Mouse (Mus musculus) lung, postnatal 0 days (tissue): ENCODE data around the gene Nck2. TPM values are rescaled to one million over a fixed set of nuclear protein-coding genes. Genes with fewer than 3 reads are reported as not detected.
A peak's percentile ranks its signal among the peaks of the same experiment; 100 is the strongest.

Experiments
- ATAC-seq: fragments of 200-750 bp; cut with Nextera tagmentation; 2 replicates; pipeline ENCODE4 v1.8.0; 2017; ENCODE audit warnings: moderate library complexity
- DNase-seq: peaks from one replicate; pipeline ENCODE4 v3.0.0-alpha.2; 2016; ENCODE audit warnings: low spot score
- H3K27ac ChIP-seq: fragments of 300-500 bp; sonication (generic); 2 replicates; pipeline ENCODE4 v1.5.1; 2014; ENCODE audit warnings: antibody characterized with exemption, mild to moderate bottlenecking, low read length, mixed read lengths
- H3K27me3 ChIP-seq: fragments of 300-500 bp; sonication (generic); replicated peaks from 2 replicates; pipeline ENCODE4 v1.6.1; 2014; ENCODE audit warnings: low read length, mixed read lengths; ENCODE audit not compliant: insufficient read depth
- H3K36me3 ChIP-seq: fragments of 300-500 bp; sonication (generic); 2 replicates; pipeline ENCODE4 v1.6.1; 2014; ENCODE audit warnings: low read length, mixed read lengths; ENCODE audit not compliant: insufficient read depth
- H3K4me1 ChIP-seq: fragments of 300-500 bp; sonication (generic); 2 replicates; pipeline ENCODE4 v1.6.1; 2014; ENCODE audit warnings: antibody characterized with exemption, low read depth, low read length, mixed read lengths; ENCODE audit not compliant: insufficient read depth
- H3K4me2 ChIP-seq: fragments of 300-500 bp; sonication (generic); replicated peaks from 2 replicates; pipeline ENCODE4 v1.6.1; 2014; ENCODE audit warnings: low read depth, mild to moderate bottlenecking, low read length, moderate library complexity, mixed read lengths
- H3K4me3 ChIP-seq: fragments of 300-500 bp; sonication (generic); 2 replicates; pipeline ENCODE4 v1.5.1; 2014; ENCODE audit warnings: low read depth, low read length
- H3K9ac ChIP-seq: fragments of 300-500 bp; sonication (generic); replicated peaks from 2 replicates; pipeline ENCODE4 v1.6.1; 2014; ENCODE audit warnings: low read depth, mild to moderate bottlenecking
- H3K9me3 ChIP-seq: fragments of 300-500 bp; sonication (generic); 2 replicates; pipeline ENCODE4 v1.6.1; 2016; ENCODE audit warnings: low read length, mixed read lengths
- CTCF ChIP-seq: IDR thresholded peaks from 2 replicates; pipeline ENCODE4 v1.5.1; 2016; ENCODE audit warnings: antibody characterized with exemption, mild to moderate bottlenecking
- EP300 ChIP-seq: IDR thresholded peaks from 2 replicates; pipeline ENCODE4 v1.6.1; 2016; ENCODE audit warnings: antibody characterized with exemption, mild to moderate bottlenecking, control low read depth
- WGBS: fragments of 180-500 bp; shearing (Covaris S2); extraction: QIAGEN DNeasy Blood & Tissue Kit; methylation state at CpG from one replicate; pipeline ENCODE4 v1.1.7; 2014; 5-methylcytosine and 5-hydroxymethylcytosine counted together
- polyA plus RNA-seq: library from polyadenylated mRNA; unstranded; fragments of >200 nt; fragmentation: Nextera tagmentation; extraction: Ambion mirVana; gene quantifications from 2 replicates; pipeline ENCODE4 v1.2.1, GENCODE M21; 2015

The Nck2 gene
- polyA plus RNA-seq, 1 experiment from 2014 or later = 34.0 TPM

- no peak for ATAC-seq
- WGBS = 87% methylated on average over 3 of the region's 3 CpGs
- H3K9ac ChIP-seq = no peak overlapping the region
These were observed 9.3 kb downstream of the Nck2 start for GRCm38 (mm10) chr1:43453683-43454082.

GRCm38 (mm10) chr1:43454741-43455140 lies 10.4 kb downstream of the Nck2 start:
- H3K4me2 ChIP-seq = no peak overlapping the region
- H3K27me3 ChIP-seq = no peaks in the 10 kb centered on the region
- 0 out of 2 replicates have a peak, but pooled peaks cover 3% of the 10 kb centered on the region for H3K4me1 ChIP-seq
- no peaks in the 10 kb centered on the region for H3K9me3 ChIP-seq
- ATAC-seq (no peak), DNase-seq (no peak)
- WGBS = 74% methylated on average over 8 of the region's 8 CpGs
- no peak for TF ChIP-seq CTCF
- no peak for TF ChIP-seq EP300
- no peak overlapping the region for H3K4me3 ChIP-seq
- H3K27ac ChIP-seq = no peak overlapping the region
- no peaks in the 10 kb centered on the region for H3K36me3 ChIP-seq
- H3K9ac ChIP-seq = no peak overlapping the region

More at GRCm38 (mm10) chr1:43453683-43454082, 9.3 kb downstream of the Nck2 start:
- no peak for DNase-seq
- Histone ChIP-seq H3K27ac (no peak overlapping the region), H3K4me1 (0 out of 2 replicates have a peak, but pooled peaks cover 7% of the 10 kb centered on the region), H3K4me2 (no peak overlapping the region), H3K36me3 (no peaks in the 10 kb centered on the region), H3K4me3 (no peak overlapping the region), H3K27me3 (no peaks in the 10 kb centered on the region), H3K9me3 (no peaks in the 10 kb centered on the region)
- TF ChIP-seq CTCF (no peak), EP300 (no peak)

GRCm38 (mm10) chr1:43455196-43455595 lies 10.8 kb downstream of the Nck2 start:
- Histone ChIP-seq H3K4me3 (no peak overlapping the region), H3K4me1 (0 out of 2 replicates have a peak, but pooled peaks cover 3% of the 10 kb centered on the region), H3K36me3 (no peaks in the 10 kb centered on the region), H3K9me3 (no peaks in the 10 kb centered on the region), H3K9ac (no peak overlapping the region), H3K27me3 (no peaks in the 10 kb centered on the region), H3K4me2 (no peak overlapping the region), H3K27ac (no peak overlapping the region)
- no peak for DNase-seq
- WGBS = 25% methylated on average over 1 of the region's 1 CpGs
- ATAC-seq = no peak
- no peak for TF ChIP-seq CTCF
- no peak for TF ChIP-seq EP300

- no peak for ATAC-seq
- Histone ChIP-seq H3K27ac (no peak overlapping the region), H3K4me1 (0 out of 2 replicates have a peak, but pooled peaks cover 3% of the 10 kb centered on the region), H3K27me3 (no peaks in the 10 kb centered on the region), H3K9me3 (no peaks in the 10 kb centered on the region), H3K36me3 (no peaks in the 10 kb centered on the region), H3K4me2 (no peak overlapping the region), H3K4me3 (no peak overlapping the region), H3K9ac (no peak overlapping the region)
- DNase-seq = no peak
- 65% methylated on average over 7 of the region's 7 CpGs for WGBS
- TF ChIP-seq EP300 (no peak), CTCF (no peak)
These were observed 12.8 kb downstream of the Nck2 start for GRCm38 (mm10) chr1:43457012-43457766.

- no peak for TF ChIP-seq EP300
- TF ChIP-seq CTCF = no peak
- Histone ChIP-seq H3K4me3 (no peak overlapping the region), H3K36me3 (no peaks in the 10 kb centered on the region), H3K4me1 (peaks cover 7% of the 10 kb centered on the region; the same call in 1 of the 2 replicates), H3K27ac (no peak overlapping the region), H3K4me2 (no peak overlapping the region), H3K27me3 (no peaks in the 10 kb centered on the region), H3K9me3 (no peaks in the 10 kb centered on the region), H3K9ac (no peak overlapping the region)
- DNase-seq = no peak
- 86% methylated on average over 5 of the region's 5 CpGs for WGBS
- no peak for ATAC-seq
These were observed 16.1 kb downstream of the Nck2 start for GRCm38 (mm10) chr1:43460468-43460867.

GRCm38 (mm10) chr1:43462666-43463065 lies 18.3 kb downstream of the Nck2 start:
- peak; percentile 59 for DNase-seq
- Histone ChIP-seq H3K4me1 (peaks cover 12% of the 10 kb centered on the region; the same call in 1 of the 2 replicates), H3K36me3 (no peaks in the 10 kb centered on the region), H3K27ac (no peak overlapping the region), H3K4me3 (no peak overlapping the region), H3K4me2 (no peak overlapping the region), H3K27me3 (no peaks in the 10 kb centered on the region), H3K9ac (no peak overlapping the region), H3K9me3 (no peaks in the 10 kb centered on the region)
- WGBS = 37% methylated on average over 4 of the region's 4 CpGs
- TF ChIP-seq EP300 (no peak), CTCF (no peak)
- peak; percentile 36; the same call in 1 of the 2 replicates for ATAC-seq
